Mouse (Mus musculus) neutrophil, adult 5-6 weeks (primary cell): ENCODE data around the gene Trf. TPM values are rescaled to one million over a fixed set of nuclear protein-coding genes. Genes with fewer than 3 reads are reported as not detected.
A peak's percentile ranks its signal among the peaks of the same experiment; 100 is the strongest.
"Not testable (repeated sequence)": the region's sequence is repeated elsewhere in the genome, so short reads cannot be mapped to it uniquely, and the experiment has no call there.

ENCODE experiments used
- ATAC-seq: fragments of 151-379, 151-347 bp; 2 replicates; pipeline ENCODE4 v1.8.0; 2017; ENCODE audit warnings: mild to moderate bottlenecking, moderate TSS enrichment; ENCODE audit not compliant: insufficient number of reproducible peaks, poor library complexity, low FRiP score, severe bottlenecking; ENCODE audit errors: extremely low read depth
- total RNA-seq: library from RNA; stranded (forward); fragments of 200-1000 nt; gene quantifications from 2 replicates; pipeline ENCODE4 v1.2.3, GENCODE M21; 2017

The Trf gene
- total RNA-seq, 1 experiment from 2014 or later = 164 TPM

DNA sequence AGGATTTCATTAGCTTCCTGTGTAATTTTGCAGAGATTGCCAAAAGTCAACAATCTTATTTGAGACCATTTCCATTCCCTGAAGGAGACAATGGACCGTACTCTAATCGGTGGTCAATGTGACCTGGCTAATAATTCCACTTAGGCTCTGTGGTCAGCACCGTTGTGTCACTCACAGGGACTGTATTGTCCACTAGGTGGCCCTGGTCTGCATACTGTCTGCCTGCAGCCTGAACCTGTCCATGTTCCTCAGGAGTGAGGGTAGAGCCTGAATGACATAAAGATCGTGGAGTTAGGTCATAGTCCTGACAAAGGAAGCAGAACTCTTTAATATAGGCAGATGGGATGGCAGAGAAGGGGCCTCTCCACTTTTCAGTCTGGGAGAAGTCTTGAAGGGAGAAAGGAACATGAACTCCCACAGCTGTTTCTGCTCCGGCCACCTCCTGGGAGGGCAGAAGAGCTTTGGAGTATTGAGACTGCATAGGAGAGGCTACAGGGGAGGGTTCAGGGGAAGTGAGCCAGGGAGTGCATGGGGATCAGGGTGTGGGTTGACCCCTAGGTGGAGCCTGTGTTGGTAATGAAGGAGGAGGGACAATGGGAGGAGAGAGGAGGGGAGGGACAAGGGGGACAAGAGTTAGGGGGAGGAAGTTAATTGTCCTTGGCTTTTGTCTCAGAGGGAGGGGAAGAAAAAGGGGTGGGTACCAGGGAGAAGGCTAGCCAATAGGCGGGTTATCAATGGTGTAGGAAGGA, 55.3 kb downstream of the Trf start:
- ATAC-seq = peak; percentile 8; the same call in 1 of the 2 replicates

DNA sequence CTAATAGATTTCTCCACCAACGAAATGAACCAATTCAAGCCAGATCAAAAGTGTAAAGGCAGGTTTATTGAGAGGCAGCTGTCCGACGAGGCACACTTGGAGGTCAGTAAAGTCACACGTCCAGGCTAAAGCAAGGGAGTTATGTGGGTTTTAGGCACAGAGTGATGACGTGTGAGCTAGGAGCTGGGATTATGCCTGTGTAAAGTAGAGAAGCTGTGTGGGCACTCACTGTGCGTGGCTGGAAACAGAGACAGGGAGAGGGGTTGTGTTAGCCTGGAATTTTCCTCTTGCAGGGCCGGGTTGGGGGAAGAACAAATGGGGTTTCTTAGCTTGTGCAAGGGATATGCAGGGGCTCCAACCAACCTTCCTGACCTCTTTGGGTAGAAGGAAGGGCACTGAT, 61.5 kb downstream of the Trf start:
- ATAC-seq = no peak

DNA sequence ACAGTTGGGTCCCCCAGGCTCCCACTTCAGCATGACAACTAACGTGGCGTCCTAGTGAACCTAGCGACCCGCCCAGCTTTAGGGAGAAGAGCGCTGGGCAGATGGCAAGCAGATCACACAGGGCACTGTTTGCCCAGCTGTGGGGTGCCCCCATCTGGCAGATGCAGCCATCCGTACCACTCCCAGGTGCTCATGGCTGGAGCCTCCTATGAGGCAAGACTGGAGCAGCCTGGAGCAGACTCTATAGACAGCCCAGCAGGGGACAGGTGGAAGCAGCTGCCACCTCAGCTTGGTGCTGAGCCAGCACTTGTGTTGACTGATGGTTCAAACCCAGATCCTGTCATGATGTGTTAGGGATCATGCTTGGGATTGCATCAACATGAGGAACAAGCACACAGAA, 62.2 kb downstream of the Trf start:
- ATAC-seq = no peak

DNA sequence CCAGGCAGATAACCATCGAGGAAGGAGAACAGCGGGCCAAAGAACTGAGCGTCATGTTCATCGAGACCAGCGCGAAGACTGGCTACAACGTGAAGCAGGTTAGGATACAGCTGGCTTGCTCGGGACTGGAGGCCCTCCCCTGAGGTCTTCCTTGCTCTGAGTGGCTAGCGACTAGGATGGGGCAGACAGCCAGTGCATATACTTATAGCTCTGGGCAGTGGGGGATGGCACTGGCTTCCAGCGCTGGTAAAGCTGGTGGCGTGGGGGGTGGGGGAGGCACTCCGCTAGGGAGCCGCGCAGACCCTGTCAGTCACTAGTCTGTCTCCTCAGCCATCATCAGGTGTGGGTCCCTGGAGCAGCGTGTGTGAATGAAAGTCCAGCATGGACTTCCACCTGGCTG, 66.4 kb downstream of the Trf start:
- no peak for ATAC-seq

DNA sequence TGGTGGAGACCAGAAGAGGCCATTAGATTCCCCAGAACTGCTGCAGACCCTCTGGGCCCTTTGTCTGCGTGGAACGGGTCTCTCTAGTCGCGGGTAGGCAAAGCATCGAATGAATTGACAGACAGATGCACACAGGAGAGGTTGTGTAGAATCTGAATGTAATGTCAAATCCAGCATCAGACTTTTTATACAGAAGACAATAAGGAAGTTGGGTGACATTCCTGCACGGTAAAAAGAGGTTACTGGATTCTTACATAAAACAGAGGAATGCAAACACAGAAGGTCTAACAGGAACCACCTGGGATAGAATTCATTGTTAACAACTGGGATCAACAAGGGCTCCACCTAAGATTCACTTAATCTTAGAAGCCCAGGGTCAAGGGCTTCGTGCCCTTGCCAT, 75.1 kb downstream of the Trf start:
- not testable (repeated sequence) for ATAC-seq

DNA sequence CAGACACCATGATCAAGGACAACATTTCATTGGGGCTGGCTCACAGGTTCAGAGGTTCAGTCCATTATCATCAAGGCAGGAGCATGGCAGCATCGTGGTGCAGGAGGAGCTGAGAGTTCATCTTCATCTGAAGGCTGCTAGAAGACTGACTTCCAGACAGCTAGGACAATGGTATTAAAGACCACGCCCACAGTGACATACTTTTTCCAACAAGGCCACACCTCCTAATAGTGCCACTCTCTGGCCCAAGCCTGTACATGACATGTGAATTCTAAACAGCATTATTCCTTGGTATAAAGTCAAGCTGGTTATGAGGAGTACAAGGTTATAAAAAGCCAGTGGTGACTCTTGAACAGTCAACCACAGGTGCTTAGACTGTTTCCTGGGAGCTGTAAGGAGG, 75.7 kb downstream of the Trf start:
- ATAC-seq = no peak

Other genes with a start within 250 kb of the Trf start
- gene Slco2a1, start 241.7 kb downstream of the Trf start, total RNA-seq = not detected in 2 replicates
- 2.2 and 2.9 TPM in 2 replicates for gene Rab6b, start 118.7 kb downstream of the Trf start, total RNA-seq
- 13.6 and 14.2 TPM in 2 replicates for gene Srprb, start 28.3 kb downstream of the Trf start, total RNA-seq
- not detected in 2 replicates for gene Gm20425, start 137 bp downstream of the Trf start, total RNA-seq
- 2.1 TPM in 1 of 2 replicates, not detected in the other for gene 1300017J02Rik, start 74.6 kb upstream of the Trf start, total RNA-seq
- gene Topbp1, start 74.8 kb upstream of the Trf start, total RNA-seq = 86.4 and 96.5 TPM in 2 replicates
- gene Cdv3, start 135.4 kb upstream of the Trf start, total RNA-seq = 107 TPM in 2 replicates
- gene Bfsp2, start 250.0 kb upstream of the Trf start, total RNA-seq = 19.3 and 24.9 TPM in 2 replicates